Mouse (Mus musculus) spleen, adult 2 months (tissue): ENCODE data around the gene Afap1.

ENCODE experiments used
- CTCF ChIP-seq: fragments of 200-500 bp; IDR thresholded peaks from 2 replicates; pipeline ENCODE4 v1.5.1; 2011; ENCODE audit warnings: mild to moderate bottlenecking, inconsistent platforms; ENCODE audit not compliant: insufficient read depth, insufficient read length, insufficient replicate concordance; ENCODE audit errors: extremely low read depth
- POLR2A ChIP-seq: fragments of 200-500 bp; IDR thresholded peaks from 2 replicates; pipeline ENCODE4 v1.6.1; 2011; ENCODE audit warnings: low read depth, low read length, inconsistent platforms

GRCm38 (mm10) chr5:35889641-35890040 lies 3.5 kb upstream of the Afap1 start:
- TF ChIP-seq CTCF (no peak), POLR2A (no peak)
